Mouse (Mus musculus) erythroblast, embryonic 14.5 days (primary cell): ENCODE data around the gene Prr5. TPM values are rescaled to one million over a fixed set of nuclear protein-coding genes. Genes with fewer than 3 reads are reported as not detected.

Experiments used
- H3K27me3 ChIP-seq: 2 replicates; pipeline ENCODE4 v1.6.1; 2012; ENCODE audit warnings: inconsistent platforms; ENCODE audit not compliant: control insufficient read depth
- H3K36me3 ChIP-seq: 2 replicates; pipeline ENCODE4 v1.6.1; 2012; ENCODE audit warnings: mild to moderate bottlenecking, inconsistent platforms; ENCODE audit not compliant: control insufficient read depth
- H3K4me1 ChIP-seq: 2 replicates; pipeline ENCODE4 v1.6.1; 2012; ENCODE audit warnings: inconsistent platforms; ENCODE audit not compliant: control insufficient read depth
- H3K4me3 ChIP-seq: replicated peaks from 2 replicates; pipeline ENCODE3; 2012; ENCODE audit warnings: moderate library complexity, mild to moderate bottlenecking, inconsistent platforms
- H3K9me3 ChIP-seq: 2 replicates; pipeline ENCODE4 v1.6.1; 2012; ENCODE audit warnings: low read length, inconsistent platforms, mixed read lengths; ENCODE audit not compliant: control insufficient read depth
- GATA1 ChIP-seq: IDR thresholded peaks from 2 replicates; pipeline ENCODE4 v1.6.1; 2012; ENCODE audit warnings: low read length, inconsistent platforms, mixed read lengths
- TAL1 ChIP-seq: IDR thresholded peaks from 3 replicates; pipeline ENCODE4 v1.6.1; 2012; ENCODE audit warnings: low read length, inconsistent platforms, mixed read lengths
- polyA plus RNA-seq: library from polyadenylated mRNA; stranded (reverse); fragments of >175 nt; gene quantifications from 2 replicates; pipeline ENCODE4 v1.2.3, GENCODE M21; 2012

The Prr5 gene
- polyA plus RNA-seq, result 0.22 and 0.30 TPM in 2 replicates

DNA sequence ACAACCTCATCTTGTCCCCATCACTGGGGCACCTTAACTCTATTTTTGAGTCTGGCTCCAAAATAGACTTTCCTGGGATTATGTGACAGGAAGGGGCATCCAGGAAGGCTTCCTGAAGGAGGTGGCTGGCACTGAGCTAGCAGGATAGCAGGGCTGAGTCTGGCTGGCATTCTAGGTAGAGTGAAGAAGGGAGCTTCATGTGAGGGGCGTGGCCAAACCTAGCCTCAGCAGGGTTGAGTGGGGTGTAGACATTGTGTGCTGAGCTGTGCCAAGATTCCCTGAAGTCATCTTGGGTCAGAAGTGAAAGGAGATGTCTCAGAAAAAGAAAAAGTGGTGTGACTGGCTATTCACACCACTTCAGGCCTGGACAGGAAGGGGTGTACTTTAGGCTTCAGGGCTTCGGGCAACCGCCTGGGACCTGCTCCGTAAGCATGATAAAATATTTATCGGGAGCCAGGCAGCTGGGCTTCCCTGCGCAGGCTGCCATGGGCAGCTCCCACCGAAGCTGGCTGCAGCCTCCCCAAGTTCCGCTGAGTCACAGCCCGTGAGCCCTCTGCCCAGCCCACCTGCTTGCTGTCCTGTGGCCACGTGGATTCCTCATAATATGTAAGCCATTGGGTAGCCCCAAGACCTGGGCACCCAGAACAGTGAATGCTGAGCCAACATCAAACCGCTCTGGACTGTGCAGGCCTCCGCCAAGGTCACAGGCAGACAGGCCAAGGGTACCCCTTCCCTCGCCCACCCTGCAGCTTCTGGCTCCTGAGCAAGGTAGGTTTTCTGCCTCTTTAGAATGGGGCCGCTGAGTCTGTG lies at the start of gene Prr5:
Gene Prr5, plus strand, starts transcription at position 683 of the 810 bp plus-strand sequence.
- Histone ChIP-seq H3K36me3 (no peaks in the 10 kb centered on the region), H3K4me3 (no peak within 1 kb of the TSS), H3K27me3 (no peaks in the 10 kb centered on the region), H3K4me1 (peaks cover 17% of the 10 kb centered on the region), H3K9me3 (no peaks in the 10 kb centered on the region)
- TF ChIP-seq TAL1, result no peak
- TF ChIP-seq GATA1, result no peak

DNA sequence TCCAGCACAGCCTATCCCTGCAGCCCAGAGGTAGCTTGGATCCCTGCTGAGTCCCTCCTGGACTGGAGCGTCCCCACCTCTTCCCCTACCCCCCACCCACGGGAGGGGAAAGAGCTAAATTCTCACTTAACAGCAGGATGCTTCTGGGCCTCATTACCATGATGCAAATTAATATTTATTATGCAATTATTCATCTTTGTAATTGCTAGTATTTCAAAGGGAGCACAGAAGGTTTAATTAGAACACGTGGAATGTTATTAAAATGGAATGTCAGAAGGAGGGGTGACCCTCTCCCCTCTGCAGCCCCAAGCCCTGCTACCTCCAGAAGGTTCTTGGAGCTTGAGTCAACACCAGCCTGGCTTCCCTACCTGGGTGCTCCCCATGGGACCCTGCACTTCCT lies 49.4 kb upstream of the Prr5 start:
- no peaks in the 10 kb centered on the region for H3K4me1 ChIP-seq
- TF ChIP-seq TAL1 (no peak), GATA1 (no peak)
- no peak overlapping the region for H3K4me3 ChIP-seq
- no peaks in the 10 kb centered on the region for H3K36me3 ChIP-seq
- H3K27me3 ChIP-seq, result peaks cover 3% of the 10 kb centered on the region
- H3K9me3 ChIP-seq, result no peaks in the 10 kb centered on the region

GRCm38 (mm10) chr15:84621722-84622428 lies 47.5 kb upstream of the Prr5 start:
- TF ChIP-seq TAL1 (no peak), GATA1 (no peak)
- no peak overlapping the region for H3K4me3 ChIP-seq
- no peaks in the 10 kb centered on the region for H3K4me1 ChIP-seq
- no peaks in the 10 kb centered on the region; the same call in 1 of the 2 replicates for H3K27me3 ChIP-seq
- H3K36me3 ChIP-seq, result no peaks in the 10 kb centered on the region
- H3K9me3 ChIP-seq, result no peaks in the 10 kb centered on the region

DNA sequence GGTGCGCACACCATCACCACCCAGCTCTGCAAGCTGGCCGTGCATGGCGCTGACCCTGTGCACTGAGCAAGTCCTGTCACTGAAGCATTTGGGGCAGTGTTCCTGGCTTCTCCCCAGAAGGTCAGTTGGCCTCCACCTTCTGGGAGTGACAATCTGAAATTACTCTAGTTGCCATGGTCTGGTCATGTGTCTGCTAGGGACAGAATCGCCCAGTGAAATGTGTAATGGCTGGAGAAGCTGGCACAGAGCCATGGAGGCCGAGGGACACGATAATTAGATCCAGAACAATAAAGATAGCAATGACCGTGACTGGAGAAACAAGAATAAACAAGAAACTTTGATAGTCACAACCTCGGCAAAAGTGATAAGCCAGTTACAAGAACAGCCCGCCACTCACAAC lies 44.5 kb upstream of the Prr5 start:
- Histone ChIP-seq H3K4me3 (no peak overlapping the region), H3K4me1 (no peaks in the 10 kb centered on the region), H3K36me3 (no peaks in the 10 kb centered on the region), H3K9me3 (no peaks in the 10 kb centered on the region), H3K27me3 (no peaks in the 10 kb centered on the region; the same call in 1 of the 2 replicates)
- no peak for TF ChIP-seq GATA1
- TF ChIP-seq TAL1, result no peak

- Histone ChIP-seq H3K4me1 (no peaks in the 10 kb centered on the region), H3K27me3 (no peaks in the 10 kb centered on the region; the same call in 1 of the 2 replicates), H3K9me3 (no peaks in the 10 kb centered on the region), H3K36me3 (no peaks in the 10 kb centered on the region), H3K4me3 (no peak overlapping the region)
- no peak for TF ChIP-seq GATA1
- TF ChIP-seq TAL1, result no peak
Measured at GRCm38 (mm10) chr15:84625712-84626414, 43.6 kb upstream of the Prr5 start.

- H3K9me3 ChIP-seq, result no peaks in the 10 kb centered on the region
- no peaks in the 10 kb centered on the region; the same call in 1 of the 2 replicates for H3K4me1 ChIP-seq
- no peak overlapping the region for H3K4me3 ChIP-seq
- TF ChIP-seq TAL1, result no peak
- no peak for TF ChIP-seq GATA1
- H3K27me3 ChIP-seq, result no peaks in the 10 kb centered on the region; the same call in 1 of the 2 replicates
- no peaks in the 10 kb centered on the region for H3K36me3 ChIP-seq
Measured at GRCm38 (mm10) chr15:84627308-84627707, 42.1 kb upstream of the Prr5 start.

- H3K4me3 ChIP-seq, result no peak overlapping the region
- no peaks in the 10 kb centered on the region for H3K27me3 ChIP-seq
- H3K9me3 ChIP-seq, result no peaks in the 10 kb centered on the region
- no peaks in the 10 kb centered on the region; the same call in 1 of the 2 replicates for H3K4me1 ChIP-seq
- H3K36me3 ChIP-seq, result no peaks in the 10 kb centered on the region
- TF ChIP-seq TAL1, result no peak
- TF ChIP-seq GATA1, result no peak
Measured at GRCm38 (mm10) chr15:84629680-84630079, 39.7 kb upstream of the Prr5 start.

- TF ChIP-seq TAL1, result no peak
- no peak for TF ChIP-seq GATA1
- H3K27me3 ChIP-seq, result no peaks in the 10 kb centered on the region
- H3K9me3 ChIP-seq, result no peaks in the 10 kb centered on the region
- no peaks in the 10 kb centered on the region; the same call in 1 of the 2 replicates for H3K4me1 ChIP-seq
- no peaks in the 10 kb centered on the region for H3K36me3 ChIP-seq
- H3K4me3 ChIP-seq, result no peak overlapping the region
Measured at GRCm38 (mm10) chr15:84631560-84631959, 37.9 kb upstream of the Prr5 start.

DNA sequence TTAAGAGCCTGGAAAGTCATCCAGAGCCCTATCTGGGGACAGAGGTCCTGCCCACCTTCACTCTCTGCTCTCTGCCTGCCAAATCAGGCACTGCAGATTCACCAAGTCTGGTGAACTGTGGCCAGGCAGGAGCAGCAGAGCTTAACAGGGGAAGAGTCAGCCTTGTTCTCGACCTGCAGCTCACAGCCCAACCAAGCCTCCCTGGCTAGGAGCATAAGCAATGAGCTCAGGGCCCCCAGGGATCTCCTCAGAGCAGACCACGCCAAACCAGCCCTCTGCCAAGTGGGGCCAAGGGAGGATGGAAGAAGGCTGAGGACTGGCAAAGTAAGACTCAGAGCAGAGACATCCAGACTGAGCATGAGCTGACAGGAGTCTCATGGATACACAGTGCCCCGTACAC lies 35.1 kb upstream of the Prr5 start:
- H3K9me3 ChIP-seq, result no peaks in the 10 kb centered on the region
- no peaks in the 10 kb centered on the region; the same call in 1 of the 2 replicates for H3K4me1 ChIP-seq
- no peaks in the 10 kb centered on the region for H3K27me3 ChIP-seq
- no peak overlapping the region for H3K4me3 ChIP-seq
- no peaks in the 10 kb centered on the region for H3K36me3 ChIP-seq
- TF ChIP-seq TAL1 (no peak; the same call in 2 of the 3 replicates), GATA1 (no peak)
